8 mouse cellular contexts compared by ENCODE assay signal in the genomic region with DNA sequence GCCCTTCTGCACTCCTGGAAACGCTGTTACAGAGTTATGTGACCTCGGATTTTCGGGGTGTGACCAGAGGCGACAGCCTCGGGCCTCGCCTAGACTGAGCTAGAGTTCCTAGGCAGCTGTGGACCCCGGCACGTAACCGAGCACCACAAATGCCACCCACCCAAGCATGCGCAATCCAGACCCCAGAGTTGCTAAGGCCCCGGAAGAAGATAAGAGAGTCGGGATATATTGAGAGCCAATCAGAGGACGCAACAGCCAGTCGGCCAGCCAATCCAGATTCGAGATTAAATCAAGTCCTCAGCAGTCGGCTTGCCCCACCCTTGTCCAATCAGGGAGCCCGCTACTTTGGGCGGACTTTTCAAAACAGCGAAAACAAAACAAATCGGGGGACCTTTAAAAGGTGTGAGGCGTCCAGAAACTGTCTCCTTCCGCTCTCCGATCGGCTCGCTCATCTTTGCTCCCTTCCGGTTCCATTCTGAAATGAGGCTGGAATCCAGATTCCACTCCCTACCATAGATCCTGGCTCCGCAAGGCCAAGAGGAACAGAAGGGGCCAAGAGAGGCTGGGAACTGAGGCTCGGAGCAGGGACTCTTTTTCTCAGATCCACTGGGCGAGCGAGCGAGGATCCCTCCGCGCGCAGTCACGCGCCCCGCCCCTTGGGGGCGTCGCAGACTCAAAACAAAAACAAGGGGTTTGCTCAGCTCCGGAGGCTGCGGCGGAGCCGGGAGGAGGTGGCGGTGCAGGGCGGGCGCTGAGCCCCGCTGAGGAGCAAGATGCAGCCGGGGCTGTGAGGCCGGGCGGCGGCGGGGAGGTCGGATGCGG. TPM values are rescaled to one million over a fixed set of nuclear protein-coding genes. Genes with fewer than 3 reads are reported as not detected.
DNase-seq lines count a peak whose midpoint lies in the region; ATAC-seq lines count a peak whose summit lies in the region.

A gene (plus strand): TSS at position 375 of the 822 bp plus-strand sequence.

- peak within 1 kb of the TSS; percentile 70 to 98 for H3K4me3 ChIP-seq in heart, embryonic 14.5 days (ENCODE audit: control insufficient read depth in 1 of 2, insufficient read depth in 1 of 2, low read depth in 1 of 2, low read length in 2 of 2)
- H3K4me3 ChIP-seq in liver, embryonic 13.5 days (replicated peaks): peak within 1 kb of the TSS; percentile 91
- H3K4me3 ChIP-seq in stomach, embryonic 16.5 days (replicated peaks; ENCODE audit: low read length): peak within 1 kb of the TSS; percentile 91

- peak within 1 kb of the TSS; percentile 98 for H3K9ac ChIP-seq in heart, embryonic 14.5 days (ENCODE audit: low read length)
- peak within 1 kb of the TSS; percentile 89 for H3K9ac ChIP-seq in liver, embryonic 13.5 days
- H3K9ac ChIP-seq in stomach, embryonic 16.5 days (ENCODE audit: low read length): peak within 1 kb of the TSS; percentile 95

- no peaks in the 10 kb centered on the region for H3K27me3 ChIP-seq in heart, embryonic 14.5 days (ENCODE audit: control insufficient read depth, insufficient read depth, low read length)
- H3K27me3 ChIP-seq in liver, embryonic 13.5 days: no peaks in the 10 kb centered on the region
- H3K27me3 ChIP-seq in stomach, embryonic 16.5 days (ENCODE audit: control insufficient read depth, insufficient read depth, low read length): no peaks in the 10 kb centered on the region

- H3K9me3 ChIP-seq in heart, embryonic 14.5 days (ENCODE audit: control insufficient read depth, low read length): no peaks in the 10 kb centered on the region
- H3K9me3 ChIP-seq in liver, embryonic 13.5 days (replicated peaks): no peaks in the 10 kb centered on the region
- no peaks in the 10 kb centered on the region for H3K9me3 ChIP-seq in stomach, embryonic 16.5 days (replicated peaks; ENCODE audit: control insufficient read depth, low read length)

- ATAC-seq in CD4-positive, CD25-positive, alpha-beta regulatory T cell, adult 4 months: peak; percentile 74
- ATAC-seq in heart, embryonic 14.5 days (ENCODE audit: insufficient number of reproducible peaks, insufficient read depth, low FRiP score, low read depth): peak; percentile 96
- peak; percentile 91 for ATAC-seq in liver, embryonic 13.5 days (ENCODE audit: low read depth)
- peak; percentile 97 for ATAC-seq in stomach, embryonic 16.5 days (ENCODE audit: insufficient read depth, low FRiP score)

- under 1% methylated on average over 54 of the region's 54 CpGs for WGBS in heart, embryonic 14.5 days
- WGBS in liver, embryonic 13.5 days (ENCODE audit: insufficient replicate concordance): 1% methylated on average over 54 of the region's 54 CpGs
- WGBS in stomach, embryonic 16.5 days: under 1% methylated on average over 54 of the region's 54 CpGs

- peak; percentile 77 for DNase-seq in c-Kit-negative CD71-positive TER-119-positive erythroid progenitor cells, embryonic 14.5 days (ENCODE audit: low read depth, low spot score)
- peak; percentile 98 for DNase-seq in fibroblast of lung, adult 2 months (ENCODE audit: low read depth)
- DNase-seq in kidney, postnatal 14 days: peak; percentile 98
- DNase-seq in liver, embryonic 13.5 days: peak; percentile 85
- DNase-seq in neural tube, embryonic 10.5 days (ENCODE audit: extremely low spot score, low spot score): peak; percentile 95

- H3K4me1 ChIP-seq in heart, embryonic 14.5 days (ENCODE audit: control insufficient read depth in 2 of 2, insufficient read depth in 2 of 2, low read length in 2 of 2): peaks cover 11 to 38% of the 10 kb centered on the region in 2 experiments
- peaks cover 61% of the 10 kb centered on the region for H3K4me1 ChIP-seq in liver, embryonic 13.5 days (replicated peaks)
- H3K4me1 ChIP-seq in stomach, embryonic 16.5 days (ENCODE audit: control insufficient read depth, insufficient read depth, low read length): peaks cover 13% of the 10 kb centered on the region

- peak within 1 kb of the TSS; percentile 69 for H3K4me2 ChIP-seq in heart, embryonic 14.5 days (ENCODE audit: low read length)
- peak within 1 kb of the TSS; percentile 96 for H3K4me2 ChIP-seq in liver, embryonic 13.5 days
- peak within 1 kb of the TSS; percentile 70 for H3K4me2 ChIP-seq in stomach, embryonic 16.5 days (ENCODE audit: low read depth, low read length)

- H3K27ac ChIP-seq in heart, embryonic 14.5 days (replicated peaks in 1 of 2; ENCODE audit: control insufficient read depth in 1 of 2, insufficient read depth in 1 of 2, low read depth in 2 of 2, low read length in 2 of 2): peak within 1 kb of the TSS; percentile 96
- H3K27ac ChIP-seq in liver, embryonic 13.5 days: peak within 1 kb of the TSS; percentile 82
- peak within 1 kb of the TSS; percentile 96 for H3K27ac ChIP-seq in stomach, embryonic 16.5 days (ENCODE audit: low read length)

- H3K36me3 ChIP-seq in heart, embryonic 14.5 days (ENCODE audit: control insufficient read depth, insufficient read depth, low read length): peaks cover 27% of the 10 kb centered on the region
- peaks cover 13% of the 10 kb centered on the region for H3K36me3 ChIP-seq in liver, embryonic 13.5 days
- peaks cover 7% of the 10 kb centered on the region; the same call in 1 of the 2 replicates for H3K36me3 ChIP-seq in stomach, embryonic 16.5 days (ENCODE audit: control insufficient read depth, insufficient read depth, low read length)

RNA-seq across cellular contexts. Expression of the gene that starts here (rescaled TPM):
- polyA plus RNA-seq in CD4-positive, CD25-positive, alpha-beta regulatory T cell, adult 4 months (2017; shearing (Covaris generic)): 10 to 100 TPM; 19.3 to 30.6 TPM
- 43.8 and 44.2 TPM in 2 replicates for polyA plus RNA-seq in heart, embryonic 14.5 days (2014; fragmentation: Nextera tagmentation; extraction: Ambion mirVana)
- 15.4 and 16.5 TPM in 2 replicates for polyA plus RNA-seq in liver, embryonic 13.5 days (2015; fragmentation: Nextera tagmentation; extraction: Ambion mirVana)
- 32.3 and 32.5 TPM in 2 replicates for polyA plus RNA-seq in stomach, embryonic 16.5 days (2015; fragmentation: Nextera tagmentation; extraction: Ambion mirVana)

Comparison
In these comparisons a context has a peak if more than half of its experiments do, and no peak if none do; other contexts are left out.
1. Peak in every context shown above with its lines: DNase-seq, ATAC-seq, H3K4me3 ChIP-seq and H3K27ac ChIP-seq.